Mouse (Mus musculus) fibroblast of lung, adult 2 months (primary cell): ENCODE measurements around the gene Rad23a.
A peak's percentile ranks its signal among the peaks of the same experiment; 100 is the strongest.
"Not testable (repeated sequence)": the region's sequence is repeated elsewhere in the genome, so short reads cannot be mapped to it uniquely, and the experiment has no call there.

Experiments used
- DNase-seq: peaks from one replicate; pipeline ENCODE4 v3.0.0-alpha.2; 2011; ENCODE audit warnings: low read depth

The Rad23a gene

GRCm38 (mm10) chr8:84839875-84840247, 604 bp downstream of the Rad23a start:
- DNase-seq = no peak

- no peak for DNase-seq
Observed at GRCm38 (mm10) chr8:84839411-84839810, 1.1 kb downstream of the Rad23a start.

- no peak for DNase-seq
Observed at GRCm38 (mm10) chr8:84838513-84838912, 2.0 kb downstream of the Rad23a start.

GRCm38 (mm10) chr8:84837912-84838470, 2.5 kb downstream of the Rad23a start:
- DNase-seq = no peak

- no peak for DNase-seq
Observed at GRCm38 (mm10) chr8:84837149-84837911, 3.1 kb downstream of the Rad23a start.

GRCm38 (mm10) chr8:84834866-84835855, 5.3 kb downstream of the Rad23a start:
- no peak for DNase-seq

- no peak for DNase-seq
Observed at GRCm38 (mm10) chr8:84834002-84834865, 6.2 kb downstream of the Rad23a start.

- no peak for DNase-seq
Observed at GRCm38 (mm10) chr8:84832759-84833742, 7.4 kb downstream of the Rad23a start.

- DNase-seq = no peak
Observed at GRCm38 (mm10) chr8:84832034-84832717, 8.3 kb downstream of the Rad23a start.

- no peak for DNase-seq
Observed at GRCm38 (mm10) chr8:84831490-84831889, 9.0 kb downstream of the Rad23a start, which contains the start of gene Gadd45gip1. TSS of gene Gadd45gip1 (plus strand) at chr8:84831522.

GRCm38 (mm10) chr8:84826518-84826917, 13.9 kb downstream of the Rad23a start:
- DNase-seq = not testable (repeated sequence)

- no peak for DNase-seq
Observed at GRCm38 (mm10) chr8:84825636-84826035, 14.8 kb downstream of the Rad23a start.

GRCm38 (mm10) chr8:84823653-84824052, 16.8 kb downstream of the Rad23a start:
- peak; percentile 77 for DNase-seq

- no peak for DNase-seq
Observed at GRCm38 (mm10) chr8:84822723-84823122, 17.7 kb downstream of the Rad23a start, which contains the start of gene Dand5. TSS of gene Dand5 (minus strand) at chr8:84822823.

GRCm38 (mm10) chr8:84816117-84816516, 24.3 kb downstream of the Rad23a start:
- DNase-seq = no peak

- DNase-seq = no peak
Observed at GRCm38 (mm10) chr8:84815547-84815946, 24.9 kb downstream of the Rad23a start.

- DNase-seq = no peak
Observed at GRCm38 (mm10) chr8:84814555-84815441, 25.7 kb downstream of the Rad23a start.

- no peak for DNase-seq
Observed at GRCm38 (mm10) chr8:84814240-84814554, 26.3 kb downstream of the Rad23a start.

GRCm38 (mm10) chr8:84813830-84814229, 26.6 kb downstream of the Rad23a start:
- DNase-seq = no peak
